ENCODE assay signal across 9 mouse cellular contexts in genomic region chr11:61341971-61342370, GRCm38 (mm10). TPM values are rescaled to one million over a fixed set of nuclear protein-coding genes. Genes with fewer than 3 reads are reported as not detected.
DNase-seq lines count a peak whose midpoint lies in the region; ATAC-seq and TF ChIP-seq lines count a peak whose summit lies in the region.
"Had no signal": no experiment of that assay in that cellular context is flagged by ENCODE, and none has a peak within 500 bp of the region (broad histone marks: within the 10 kb centered on the region; RNA-seq: fewer than 3 reads in every experiment).

No protein-coding gene starts in this region.

- H3K9me3 ChIP-seq in heart, postnatal 0 days (replicated peaks; ENCODE audit: control insufficient read depth, low read length): no peaks in the 10 kb centered on the region
- H3K9me3 ChIP-seq in embryonic facial prominence, embryonic 15.5 days (replicated peaks): no peaks in the 10 kb centered on the region
- no peaks in the 10 kb centered on the region for H3K9me3 ChIP-seq in intestine, postnatal 0 days (ENCODE audit: control insufficient read depth)

- no peak overlapping the region for H3K27ac ChIP-seq in heart, postnatal 0 days (ENCODE audit: low read depth)
- no peak overlapping the region for H3K27ac ChIP-seq in embryonic facial prominence, embryonic 15.5 days (replicated peaks)
- H3K27ac ChIP-seq in intestine, postnatal 0 days (ENCODE audit: low read depth, low read length): no peak overlapping the region

- peaks cover 22% of the 10 kb centered on the region for H3K27me3 ChIP-seq in heart, postnatal 0 days (ENCODE audit: control insufficient read depth, insufficient read depth, low read length)
- peaks cover 38% of the 10 kb centered on the region for H3K27me3 ChIP-seq in embryonic facial prominence, embryonic 15.5 days
- peaks cover 24% of the 10 kb centered on the region for H3K27me3 ChIP-seq in intestine, postnatal 0 days (replicated peaks; ENCODE audit: control insufficient read depth, insufficient read depth, low read length)

- no peak for ATAC-seq in heart, postnatal 0 days (ENCODE audit: insufficient read depth, low read depth)
- no peak for ATAC-seq in embryonic facial prominence, embryonic 15.5 days (ENCODE audit: insufficient number of reproducible peaks, low FRiP score, low TSS enrichment, low read depth)
- no peak for ATAC-seq in intestine, postnatal 0 days

- H3K36me3 ChIP-seq in heart, postnatal 0 days (replicated peaks; ENCODE audit: control insufficient read depth, insufficient read depth, low read length): peaks cover 8% of the 10 kb centered on the region; the same call in 1 of the 2 replicates
- H3K36me3 ChIP-seq in embryonic facial prominence, embryonic 15.5 days: no peaks in the 10 kb centered on the region
- no peaks in the 10 kb centered on the region for H3K36me3 ChIP-seq in intestine, postnatal 0 days (ENCODE audit: control insufficient read depth, insufficient read depth)

- no peak for DNase-seq in heart, postnatal 0 days (ENCODE audit: low spot score)
- no peak for DNase-seq in heart, postnatal 10 days
- DNase-seq in neural tube, embryonic 10.5 days (ENCODE audit: extremely low spot score, low spot score): peak; percentile 17
- no peak for DNase-seq in right cerebral cortex, postnatal 14 days
- no peak for DNase-seq in urinary bladder, postnatal 36 days (ENCODE audit: low spot score in 2 of 2)
- DNase-seq in kidney, adult 18-20 months: no peak

- intact Hi-C loops in heart, postnatal 10 days (cut with DNase I): no loop called here

- no peaks in the 10 kb centered on the region for H3K4me1 ChIP-seq in heart, postnatal 0 days (ENCODE audit: control insufficient read depth, insufficient read depth)
- peaks cover 9% of the 10 kb centered on the region for H3K4me1 ChIP-seq in embryonic facial prominence, embryonic 15.5 days
- H3K4me1 ChIP-seq in intestine, postnatal 0 days (replicated peaks; ENCODE audit: control insufficient read depth, insufficient read depth, low read length): peaks cover 7% of the 10 kb centered on the region; the same call in 1 of the 2 replicates

- no peak for TF ChIP-seq CTCF in heart, postnatal 0 days (IDR thresholded peaks at IDR 0.05; ENCODE audit: low read depth)
- TF ChIP-seq CTCF in intestine, postnatal 0 days (IDR thresholded peaks at IDR 0.05; ENCODE audit: low read depth): no peak

- H3K9ac ChIP-seq in heart, postnatal 0 days (replicated peaks; ENCODE audit: low read depth, low read length): no peak overlapping the region
- no peak overlapping the region for H3K9ac ChIP-seq in embryonic facial prominence, embryonic 15.5 days
- no peak overlapping the region for H3K9ac ChIP-seq in intestine, postnatal 0 days (ENCODE audit: low read depth, low read length)

- peak overlapping the region; percentile 42 for H3K4me3 ChIP-seq in heart, postnatal 0 days (ENCODE audit: low read depth, low read length)
- peak overlapping the region; percentile 36 for H3K4me3 ChIP-seq in embryonic facial prominence, embryonic 15.5 days (replicated peaks)
- peak overlapping the region; percentile 36 for H3K4me3 ChIP-seq in intestine, postnatal 0 days (ENCODE audit: low read depth, low read length)

- peak overlapping the region; percentile 62 for H3K4me2 ChIP-seq in heart, postnatal 0 days (ENCODE audit: low read depth, low read length)
- peak overlapping the region; percentile 60 for H3K4me2 ChIP-seq in embryonic facial prominence, embryonic 15.5 days (replicated peaks)
- H3K4me2 ChIP-seq in intestine, postnatal 0 days (replicated peaks; ENCODE audit: low read depth): peak overlapping the region; percentile 67

- no peak for TF ChIP-seq EP300 in heart, postnatal 0 days (IDR thresholded peaks at IDR 0.05; ENCODE audit: low read depth)

- WGBS in heart, postnatal 0 days: 21% methylated on average over 10 of the region's 10 CpGs
- 18% methylated on average over 10 of the region's 10 CpGs for WGBS in embryonic facial prominence, embryonic 15.5 days
- WGBS in intestine, postnatal 0 days: 22% methylated on average over 10 of the region's 10 CpGs

RNA-seq across cellular contexts. Expression of gene Slc47a2, which starts 0.7 kb away (rescaled TPM):
- not detected in 2 replicates for total RNA-seq in heart, postnatal 0 days (2014; rRNA removed; ENCODE audit: low replicate concordance)
- 0.04 and 0.14 TPM in 2 replicates for polyA plus RNA-seq in heart, postnatal 0 days (2015; fragmentation: Nextera tagmentation; extraction: Ambion mirVana)
- total RNA-seq in heart, postnatal 10 days (2021): under 1 TPM; 0.10 TPM
- 0.20 and 0.51 TPM in 2 replicates for polyA plus RNA-seq in embryonic facial prominence, embryonic 15.5 days (2015; fragmentation: Nextera tagmentation; extraction: Ambion mirVana)
- polyA plus RNA-seq in intestine, postnatal 0 days (2015; fragmentation: Nextera tagmentation; extraction: Ambion mirVana): not detected in 2 replicates
- polyA plus RNA-seq: brain, embryonic 14.5 days had no signal

RNA-seq across cellular contexts. Expression of gene Slc47a1, which starts 36.2 kb away (rescaled TPM):
- total RNA-seq in heart, postnatal 0 days (2014; rRNA removed; ENCODE audit: low replicate concordance): 34.7 and 49.4 TPM in 2 replicates
- 31.2 and 31.5 TPM in 2 replicates for polyA plus RNA-seq in heart, postnatal 0 days (2015; fragmentation: Nextera tagmentation; extraction: Ambion mirVana)
- total RNA-seq in heart, postnatal 10 days (2021): 10 to 100 TPM; 34.7 to 35.6 TPM
- 0.88 and 0.89 TPM in 2 replicates for polyA plus RNA-seq in embryonic facial prominence, embryonic 15.5 days (2015; fragmentation: Nextera tagmentation; extraction: Ambion mirVana)
- 8.0 and 9.8 TPM in 2 replicates for polyA plus RNA-seq in intestine, postnatal 0 days (2015; fragmentation: Nextera tagmentation; extraction: Ambion mirVana)
